Mouse (Mus musculus) liver, embryonic 14.5 days (tissue): ENCODE results near the gene Catsperz.

Source experiments
- CTCF ChIP-seq: IDR thresholded peaks from 2 replicates; pipeline ENCODE4 v1.5.1; 2016; ENCODE audit warnings: antibody characterized with exemption, low read depth, control low read depth
- EP300 ChIP-seq: IDR thresholded peaks from 2 replicates; pipeline ENCODE4 v1.6.1; 2016; ENCODE audit warnings: antibody characterized with exemption, low read depth

DNA sequence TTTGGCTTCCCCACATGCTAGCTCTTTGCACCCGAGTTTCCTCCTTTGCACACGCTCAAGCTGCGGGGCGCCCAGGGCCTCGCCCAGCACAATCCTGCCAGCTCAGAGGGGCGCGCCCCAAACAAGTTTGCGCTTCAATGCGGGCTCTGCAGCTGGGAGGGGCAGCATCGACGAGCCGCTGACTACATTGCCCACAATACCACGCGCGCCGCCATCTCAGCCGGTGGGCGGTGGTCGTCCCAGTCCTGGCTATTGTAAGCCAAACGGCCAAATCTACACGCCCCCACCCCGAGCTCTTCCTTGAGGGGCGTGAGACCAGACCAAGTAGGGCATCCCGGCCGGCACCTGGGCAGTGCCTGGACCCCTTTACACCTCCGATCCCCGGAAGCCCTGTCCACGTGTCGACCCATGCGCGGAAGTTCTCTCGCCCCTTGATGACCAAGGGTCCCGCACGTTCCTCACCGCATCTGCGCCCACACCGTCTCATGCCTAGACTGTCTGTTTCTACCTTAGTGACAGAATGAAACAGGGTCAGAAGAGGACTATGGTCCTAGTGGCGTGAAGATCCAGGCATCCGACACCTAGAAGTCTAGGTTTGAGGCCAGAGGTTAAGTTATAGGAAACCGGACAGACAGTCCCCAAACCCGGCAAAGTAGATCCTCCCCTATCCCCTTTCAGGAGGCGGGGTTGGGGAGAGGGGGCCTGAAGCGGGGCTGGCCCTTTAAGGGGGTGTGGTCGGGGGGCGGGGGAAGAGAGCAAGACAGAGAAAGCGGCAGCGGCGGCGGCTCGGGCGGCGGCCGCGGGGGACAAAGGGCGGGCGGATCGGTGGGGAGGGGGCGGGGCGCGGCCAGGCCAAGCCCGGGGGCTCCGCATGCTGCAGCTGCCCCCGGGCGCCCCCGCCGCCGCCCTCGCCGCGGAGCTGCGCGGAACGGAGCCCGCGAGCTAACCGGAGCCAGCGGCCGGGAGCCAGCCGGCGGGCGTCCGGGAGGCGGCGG is 49.3 kb upstream of the Catsperz start, which contains the start of gene Ppp1r14b:
- TF ChIP-seq CTCF, result peak; percentile 25; the same call in 1 of the 2 replicates
- no peak for TF ChIP-seq EP300
